Mouse (Mus musculus): ENCODE results near the gene Trhr2. TPM values are rescaled to one million over a fixed set of nuclear protein-coding genes. Genes with fewer than 3 reads are reported as not detected.
A peak's percentile ranks its signal among the peaks of the same experiment; 100 is the strongest.

Gene Trhr2
- polyA plus RNA-seq, 1 experiment = not detected

DNA sequence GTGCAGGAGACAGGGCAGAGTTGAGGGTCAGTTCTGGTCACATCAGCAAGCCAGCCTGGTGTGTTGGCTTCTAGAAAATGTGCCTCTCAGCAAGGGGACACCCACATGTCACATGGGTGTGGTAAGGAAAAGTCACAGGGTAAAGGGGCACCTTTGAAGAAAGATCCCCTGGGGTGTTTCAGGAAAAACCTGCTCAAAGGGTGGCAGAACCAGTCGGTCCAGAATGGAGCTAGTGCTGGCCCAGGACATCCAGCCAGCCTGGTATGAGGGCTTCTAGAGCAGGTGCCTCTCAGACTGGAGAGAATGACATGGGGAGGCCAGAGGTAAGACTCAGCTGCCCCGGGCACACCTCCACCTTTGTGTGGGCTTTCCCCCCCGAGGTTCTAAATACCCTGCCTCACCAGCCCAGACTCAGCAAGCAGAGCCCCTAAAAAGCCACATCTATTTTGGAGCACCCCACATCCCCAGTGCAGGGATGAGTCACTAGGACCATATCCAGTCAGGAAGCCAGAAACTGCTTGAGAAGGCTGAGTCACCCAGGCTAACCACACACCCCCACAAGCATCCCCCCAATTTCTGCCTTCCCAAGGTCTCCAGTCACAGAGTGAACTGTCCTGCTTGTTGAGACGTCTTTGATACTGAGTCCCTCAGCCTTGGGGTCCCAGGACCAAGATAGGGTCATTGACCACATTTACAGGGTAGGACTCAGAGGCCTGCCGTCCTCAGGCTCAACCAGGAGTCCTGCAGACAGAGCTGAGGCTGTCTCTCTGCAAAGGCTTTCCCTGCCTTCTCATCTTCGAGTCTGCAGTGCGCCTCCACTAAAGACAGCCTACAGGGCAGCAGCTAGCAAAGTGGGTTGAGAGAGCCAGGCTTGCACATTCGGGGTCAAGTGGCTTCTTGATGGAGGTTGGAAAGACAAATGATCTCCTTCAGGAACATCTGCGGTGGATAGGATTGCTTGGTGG is 4.6 kb downstream of the Trhr2 start:
- DNase-seq (ENCODE audit: low read depth) = peak; percentile 75

DNA sequence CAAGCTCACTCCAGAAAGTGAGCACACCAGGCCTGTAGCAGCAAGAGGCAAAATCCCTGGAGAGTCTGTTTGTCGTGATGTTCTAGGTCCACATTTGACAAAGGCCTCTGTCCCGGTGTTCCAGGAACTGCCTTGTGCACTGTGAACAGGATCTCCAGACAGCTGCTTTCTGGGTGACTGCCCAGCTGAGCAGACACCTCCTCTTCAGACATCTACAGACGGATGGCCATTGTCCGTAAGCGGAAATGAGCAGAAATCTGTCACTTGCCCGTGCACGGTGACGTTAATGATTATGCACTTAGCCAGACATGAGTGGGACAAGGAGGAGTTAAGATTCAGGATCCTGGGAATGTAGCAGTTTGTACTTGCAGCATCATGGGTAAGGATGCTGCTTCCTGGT is 6.4 kb downstream of the Trhr2 start:
- DNase-seq (ENCODE audit: low read depth) = no peak

DNA sequence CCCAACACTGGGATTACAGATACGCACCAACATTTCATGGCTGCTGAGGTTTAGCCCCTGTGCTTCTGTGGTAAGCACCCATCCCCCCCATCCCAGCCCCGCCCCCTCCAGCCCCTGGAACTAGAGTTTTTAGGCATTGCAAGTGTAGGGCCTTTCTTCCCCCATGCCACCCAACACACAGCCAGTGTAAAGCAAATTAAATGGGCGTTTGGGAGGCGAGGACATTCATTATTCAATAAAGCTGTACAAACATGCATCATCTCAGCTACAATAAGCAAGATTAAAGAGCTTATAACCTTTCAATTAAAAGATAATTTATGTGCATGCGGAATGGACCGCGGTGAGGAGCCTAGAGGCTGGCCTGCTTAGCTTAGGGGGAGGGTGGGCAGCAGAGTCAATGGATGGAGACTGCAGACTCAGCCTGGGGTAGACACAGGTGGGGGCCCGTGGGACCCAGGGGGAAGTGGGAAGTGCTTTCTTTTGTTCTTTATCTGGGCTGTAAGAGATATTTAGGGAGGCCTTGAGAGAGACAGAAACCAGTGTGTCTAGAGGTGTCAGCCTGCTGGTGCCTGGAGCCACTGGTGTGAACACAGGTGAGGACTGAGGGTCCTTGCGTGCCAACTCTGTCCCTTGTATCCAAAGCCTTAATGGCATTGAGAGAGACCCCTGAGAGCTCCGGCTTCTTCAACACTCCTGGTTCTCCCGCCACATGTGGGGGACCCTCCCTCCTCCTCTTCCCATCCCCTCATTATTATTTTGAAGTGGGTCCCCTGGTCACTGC is 10.0 kb downstream of the Trhr2 start:
- DNase-seq (ENCODE audit: low read depth) = no peak

DNA sequence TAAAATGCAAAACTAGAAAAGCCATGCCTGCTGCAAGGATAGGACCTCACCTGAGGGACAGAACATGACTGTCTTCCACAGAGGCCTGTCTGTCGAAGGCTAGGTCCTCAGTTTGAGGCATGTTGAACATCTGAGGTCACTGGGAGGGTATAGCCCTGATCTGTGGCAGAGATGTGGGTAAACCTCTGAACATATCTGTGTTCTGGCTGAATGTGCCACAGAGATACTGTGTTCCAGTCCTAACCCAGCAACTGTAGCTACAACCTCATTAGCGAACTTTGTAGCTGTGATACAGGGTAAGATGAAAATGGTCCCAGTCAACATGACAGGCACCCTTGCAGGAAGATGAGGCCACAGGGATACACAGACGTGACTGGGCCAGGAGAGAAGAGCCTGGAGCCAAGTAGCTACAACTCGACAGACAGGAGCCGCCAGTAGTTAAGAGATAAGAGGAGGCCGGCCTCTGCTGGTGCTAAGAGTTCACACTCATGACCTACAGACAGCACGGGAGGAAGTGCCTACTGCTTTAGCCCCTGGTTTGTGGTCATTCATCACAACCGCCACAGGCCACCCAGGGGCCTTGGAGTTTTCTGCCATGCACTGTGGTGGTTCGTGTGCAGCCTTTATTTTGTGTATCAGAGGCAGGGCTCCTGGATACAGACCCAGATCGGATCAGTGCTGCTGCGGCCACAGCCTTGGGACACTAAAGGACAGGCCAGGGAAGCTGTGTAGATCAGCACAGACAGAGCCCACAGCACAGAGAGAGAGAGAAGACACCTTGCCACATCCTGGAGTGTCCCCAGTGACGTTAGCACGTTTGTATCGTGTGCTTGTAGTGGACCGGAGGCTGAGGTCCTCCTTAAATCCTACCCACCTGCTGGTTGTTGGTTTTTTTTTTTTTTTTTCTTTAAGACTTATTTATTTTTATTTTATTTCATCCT is 10.9 kb downstream of the Trhr2 start:
- DNase-seq (ENCODE audit: low read depth) = no peak

DNA sequence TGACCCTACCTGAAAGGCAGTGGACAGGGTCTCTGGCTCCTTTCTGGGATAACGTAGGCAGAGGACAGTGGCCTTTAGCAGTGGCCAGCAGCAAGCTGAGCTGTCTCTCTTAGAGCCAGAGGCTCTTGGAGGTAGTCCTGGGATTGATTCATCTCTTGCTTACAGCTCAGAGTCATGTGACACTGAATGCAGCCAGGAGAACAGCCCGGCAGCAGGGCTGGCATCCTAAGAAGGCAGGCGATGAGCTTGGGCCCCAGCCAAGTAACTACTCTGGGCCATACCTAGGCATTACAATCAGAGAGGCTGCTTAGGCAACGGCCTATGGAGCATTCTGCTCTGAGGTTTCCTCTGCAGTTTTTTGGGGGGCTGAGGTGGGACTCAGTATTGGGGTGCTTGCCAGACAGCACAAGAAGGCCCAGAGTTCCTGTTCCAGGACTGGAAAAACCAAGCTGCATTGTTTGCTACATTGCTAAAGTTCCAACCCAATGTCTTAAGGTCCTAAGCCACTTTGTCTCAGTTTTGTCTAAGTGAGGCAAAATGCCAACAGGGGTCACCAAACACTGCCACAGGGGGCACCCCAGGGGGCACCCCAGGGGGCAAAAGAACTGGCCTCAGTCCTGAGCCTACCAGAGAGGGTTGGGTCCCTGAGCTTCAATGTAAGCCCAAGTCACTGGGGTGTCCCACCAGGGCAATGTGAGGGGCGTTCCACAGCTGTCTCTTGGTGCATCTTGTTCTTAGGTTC is 12.6 kb downstream of the Trhr2 start:
- DNase-seq (ENCODE audit: low read depth) = no peak

DNA sequence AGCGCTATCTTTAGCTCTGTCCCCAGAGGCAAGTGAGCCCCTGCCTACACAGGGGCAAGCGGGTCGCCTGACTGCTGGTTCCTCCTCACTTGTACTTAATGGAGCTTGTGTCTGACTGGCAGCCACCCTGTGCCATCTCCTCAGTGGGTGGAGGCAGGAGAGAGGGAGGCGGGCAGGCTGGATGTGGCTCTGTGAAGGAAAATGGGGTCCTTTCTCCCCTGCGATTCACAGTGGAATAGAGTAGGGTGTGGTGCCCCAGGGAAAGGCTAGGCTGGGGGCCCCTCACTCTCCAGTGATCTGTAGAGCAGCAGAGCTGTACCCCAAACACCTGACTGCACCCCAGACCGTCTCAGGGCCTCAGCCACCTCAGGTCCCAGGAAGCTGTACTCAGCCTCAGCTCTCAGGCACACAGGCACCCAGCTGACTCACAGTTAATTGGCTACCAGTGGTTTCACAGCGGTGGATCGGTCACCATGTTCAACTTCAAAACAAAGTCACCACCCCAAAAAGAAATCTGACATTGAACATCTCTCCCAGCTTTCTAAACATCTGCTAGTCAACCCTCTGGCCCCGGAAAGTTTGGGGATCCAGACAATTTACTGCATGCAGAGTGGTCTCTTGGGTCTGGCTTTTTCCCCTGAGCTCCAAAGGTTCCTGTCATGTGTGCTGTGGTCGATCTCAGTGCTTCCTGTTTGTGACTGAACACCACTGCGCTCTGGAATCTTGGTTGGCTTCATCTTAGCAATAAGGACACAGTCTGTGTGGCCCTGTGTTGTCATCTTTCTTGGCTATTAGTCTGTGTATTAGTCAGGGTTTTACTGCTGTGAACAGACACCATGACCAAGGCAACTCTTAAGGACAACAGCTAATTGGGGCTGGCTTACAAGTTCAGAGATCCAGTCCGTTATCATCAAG is 15.1 kb downstream of the Trhr2 start:
- no peak for DNase-seq (ENCODE audit: low read depth)

DNA sequence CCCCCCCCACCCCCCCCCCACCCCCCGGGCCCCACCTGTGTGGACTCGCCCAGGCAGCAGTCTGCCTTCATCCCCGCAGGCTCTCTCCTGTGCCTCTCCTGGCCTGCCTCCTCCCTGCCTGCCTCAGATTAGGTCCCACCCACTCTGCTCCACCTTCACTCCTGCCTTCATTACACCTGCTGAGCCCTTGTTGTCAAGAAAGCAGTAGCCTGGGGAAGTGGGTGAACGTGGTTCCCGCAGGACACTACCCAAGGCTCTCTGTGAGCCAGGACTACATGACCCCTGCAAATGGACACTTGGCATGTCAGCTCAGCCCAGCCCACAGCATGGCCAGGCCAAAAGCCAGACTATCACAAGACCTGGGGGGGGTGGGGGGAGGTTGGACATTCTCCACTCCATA is 16.3 kb downstream of the Trhr2 start:
- no peak for DNase-seq (ENCODE audit: low read depth)

DNA sequence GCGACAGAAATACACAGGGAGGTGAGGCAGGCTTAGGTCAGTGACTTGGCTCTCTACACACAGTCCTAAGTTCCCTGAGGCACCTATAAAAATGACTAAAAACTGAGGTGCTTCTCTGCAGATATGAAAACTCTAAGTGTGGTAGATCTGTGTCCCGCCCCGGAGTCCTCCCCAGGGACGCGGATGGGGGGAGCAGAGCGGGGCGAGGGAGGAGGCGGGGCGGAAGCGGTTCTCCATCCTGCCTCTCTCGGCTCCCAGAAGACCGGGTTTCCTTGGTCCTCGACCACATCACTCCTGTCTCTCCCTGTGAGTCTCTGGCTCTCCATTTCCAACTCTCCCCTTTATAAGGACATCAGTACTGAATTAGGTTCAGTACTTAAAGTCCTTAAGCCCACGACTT is 16.8 kb downstream of the Trhr2 start:
- no peak for DNase-seq (ENCODE audit: low read depth)

DNA sequence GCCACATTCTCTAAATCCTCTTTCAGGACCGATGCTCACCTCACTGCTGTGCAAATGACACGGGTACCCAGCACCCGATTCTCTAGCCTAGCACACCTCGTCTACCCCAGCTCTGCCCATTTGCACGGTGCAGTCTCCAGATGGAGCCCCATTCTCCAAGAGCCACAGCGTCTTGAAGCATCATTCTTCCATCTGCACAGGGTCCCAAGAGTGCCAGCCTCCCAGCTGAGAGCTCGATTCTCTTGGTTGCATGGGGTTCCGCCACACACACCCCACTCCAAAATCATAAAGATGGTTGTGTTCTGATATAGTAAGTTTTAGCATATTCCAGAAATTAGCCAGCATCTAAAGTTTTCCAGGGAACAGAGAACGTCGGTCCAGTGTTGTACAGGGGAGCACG is 17.2 kb downstream of the Trhr2 start:
- DNase-seq (ENCODE audit: low read depth) = no peak

DNA sequence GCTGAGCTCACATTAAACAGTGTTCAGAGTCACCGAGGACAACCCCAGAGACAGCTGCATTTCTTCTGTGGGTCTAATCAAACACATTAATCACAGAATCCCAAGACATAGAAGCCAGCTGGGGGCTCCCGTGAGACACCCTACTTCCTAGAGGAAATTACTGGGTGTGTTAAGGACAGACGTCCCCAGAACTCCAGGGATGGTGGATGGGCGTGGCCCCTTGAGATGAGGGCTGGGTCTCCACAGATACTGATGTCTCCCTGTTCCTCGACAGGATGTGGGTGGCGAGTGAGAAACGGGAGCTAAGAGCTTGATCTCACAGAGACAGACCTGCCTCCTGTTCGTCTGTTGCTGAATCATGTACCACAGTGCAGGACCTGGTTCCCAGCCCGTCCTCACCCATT is 17.7 kb downstream of the Trhr2 start:
- no peak for DNase-seq (ENCODE audit: low read depth)

DNA sequence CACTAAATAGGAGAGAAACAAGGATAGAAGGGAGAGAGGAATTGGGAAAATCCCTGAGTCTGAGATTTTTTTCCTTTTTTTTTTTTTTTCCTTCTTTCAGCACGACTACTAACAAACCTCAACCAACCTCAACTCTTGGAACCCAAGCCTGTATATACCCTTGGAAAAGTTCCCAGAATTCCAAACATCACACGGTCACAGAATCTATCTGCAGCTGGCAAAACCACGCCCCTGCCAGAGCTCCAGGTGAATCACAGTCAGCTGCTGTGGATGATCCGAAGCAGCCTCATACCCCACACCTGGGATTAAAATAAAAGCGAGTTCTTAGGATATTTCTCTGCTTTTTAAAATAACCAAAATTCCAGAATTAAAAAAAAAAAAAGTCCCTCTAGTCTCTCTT is 18.2 kb downstream of the Trhr2 start:
- DNase-seq (ENCODE audit: low read depth) = no peak

DNA sequence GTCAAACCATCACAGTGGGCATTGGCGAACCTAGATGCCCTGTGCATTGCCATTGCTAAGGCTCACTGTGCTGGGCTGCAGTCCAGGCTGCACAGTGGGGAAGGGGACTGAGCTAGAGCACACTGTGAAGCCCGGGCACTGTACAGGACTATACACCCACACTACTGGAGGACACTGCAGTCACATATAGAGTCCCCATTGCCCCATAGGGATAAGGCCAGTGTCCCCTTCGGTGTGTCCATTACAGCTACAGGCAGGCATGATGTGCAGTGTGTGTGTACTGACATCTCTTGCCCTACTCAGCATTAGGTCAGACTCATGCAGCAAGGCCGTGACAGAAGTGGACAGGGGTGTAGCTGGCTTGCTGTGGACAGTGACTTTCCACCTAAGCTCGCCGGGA is 18.8 kb downstream of the Trhr2 start:
- DNase-seq (ENCODE audit: low read depth) = no peak

DNA sequence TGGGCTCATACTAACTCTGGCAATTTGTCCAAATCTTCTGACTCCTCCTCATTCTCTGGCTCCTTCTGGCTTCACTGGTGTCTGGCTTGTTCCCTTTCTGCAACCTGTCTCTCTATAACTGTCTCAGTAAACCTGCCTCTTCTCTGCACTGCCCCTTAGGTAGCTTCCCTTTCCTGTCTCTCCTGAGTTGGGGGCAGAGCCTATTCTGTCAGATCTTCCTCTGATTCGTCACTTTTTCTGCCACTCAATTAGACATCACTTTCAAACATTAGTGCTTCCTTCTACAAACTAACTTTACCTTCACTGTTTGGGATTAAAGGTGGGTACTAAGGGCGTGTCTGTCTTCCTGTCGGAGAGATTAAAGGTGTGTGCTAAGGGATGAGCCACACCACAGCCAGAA is 19.8 kb downstream of the Trhr2 start:
- no peak for DNase-seq (ENCODE audit: low read depth)

DNA sequence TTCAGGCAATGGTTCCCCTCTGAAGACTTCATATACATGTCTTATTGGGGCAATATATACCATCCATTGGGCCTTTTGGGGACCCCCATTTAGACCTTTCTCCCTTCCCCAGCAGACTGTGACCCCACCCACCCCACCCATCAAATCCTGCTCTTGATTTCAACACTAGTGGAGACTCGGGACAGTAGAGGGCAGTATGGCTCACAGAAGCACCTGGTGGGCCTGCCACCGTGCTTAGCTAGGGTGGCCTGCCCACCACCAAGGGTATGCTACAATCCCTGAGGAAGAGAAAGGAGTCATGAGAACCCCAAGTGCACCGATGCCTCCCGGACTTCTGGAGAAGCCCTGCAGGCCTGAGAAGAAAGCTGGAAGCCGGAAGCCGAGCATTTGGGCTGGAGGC is 21.7 kb downstream of the Trhr2 start:
- DNase-seq (ENCODE audit: low read depth) = no peak

DNA sequence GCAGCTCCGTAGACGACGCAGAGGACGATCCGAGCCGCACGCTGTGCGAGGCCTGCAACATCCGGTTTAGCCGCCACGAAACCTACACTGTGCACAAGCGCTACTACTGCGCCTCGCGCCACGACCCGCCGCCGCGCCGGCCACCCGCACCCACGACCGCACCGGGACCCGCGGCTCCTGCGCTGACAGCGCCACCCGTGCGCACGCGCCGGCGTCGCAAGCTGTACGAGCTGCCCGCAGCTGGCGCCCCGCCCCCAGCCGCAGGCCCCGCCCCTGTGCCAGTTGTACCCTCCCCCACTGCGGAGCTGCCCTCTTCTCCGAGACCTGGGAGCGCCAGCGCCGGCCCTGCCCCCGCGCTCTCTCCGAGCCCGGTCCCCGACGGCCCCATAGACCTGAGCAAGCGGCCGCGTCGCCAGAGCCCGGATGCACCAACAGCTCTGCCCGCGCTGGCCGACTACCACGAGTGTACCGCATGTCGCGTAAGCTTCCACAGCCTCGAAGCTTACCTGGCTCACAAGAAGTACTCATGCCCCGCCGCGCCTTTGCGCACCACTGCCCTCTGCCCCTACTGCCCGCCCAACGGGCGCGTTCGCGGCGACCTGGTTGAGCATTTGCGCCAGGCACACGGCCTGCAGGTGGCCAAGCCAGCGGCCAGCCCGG is 24.2 kb downstream of the Trhr2 start:
- DNase-seq (ENCODE audit: low read depth) = no peak

DNA sequence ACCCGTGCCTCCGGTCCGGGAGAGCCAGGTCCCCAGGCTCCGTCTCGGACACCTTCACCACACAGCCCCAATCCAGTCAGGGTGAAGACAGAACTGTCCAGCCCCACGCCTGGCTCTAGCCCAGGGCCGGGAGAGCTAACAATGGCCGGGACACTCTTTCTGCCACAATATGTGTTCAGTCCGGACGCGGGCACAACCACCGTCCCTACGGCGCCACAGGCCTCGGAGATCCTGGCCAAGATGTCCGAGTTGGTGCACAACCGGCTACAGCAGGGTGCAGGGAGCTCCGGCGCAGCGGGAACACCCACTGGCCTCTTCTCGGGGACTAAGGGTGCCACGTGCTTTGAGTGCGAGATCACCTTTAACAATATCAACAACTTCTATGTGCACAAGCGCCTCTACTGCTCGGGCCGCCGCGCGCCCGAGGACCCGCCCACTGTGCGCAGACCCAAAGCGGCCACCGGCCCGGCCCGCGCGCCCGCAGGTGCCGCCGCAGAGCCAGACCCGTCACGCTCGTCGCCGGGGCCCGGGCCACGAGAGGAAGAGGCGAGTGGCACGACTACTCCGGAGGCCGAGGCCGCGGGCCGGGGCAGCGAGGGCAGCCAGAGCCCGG is 24.8 kb downstream of the Trhr2 start:
- no peak for DNase-seq (ENCODE audit: low read depth)

DNA sequence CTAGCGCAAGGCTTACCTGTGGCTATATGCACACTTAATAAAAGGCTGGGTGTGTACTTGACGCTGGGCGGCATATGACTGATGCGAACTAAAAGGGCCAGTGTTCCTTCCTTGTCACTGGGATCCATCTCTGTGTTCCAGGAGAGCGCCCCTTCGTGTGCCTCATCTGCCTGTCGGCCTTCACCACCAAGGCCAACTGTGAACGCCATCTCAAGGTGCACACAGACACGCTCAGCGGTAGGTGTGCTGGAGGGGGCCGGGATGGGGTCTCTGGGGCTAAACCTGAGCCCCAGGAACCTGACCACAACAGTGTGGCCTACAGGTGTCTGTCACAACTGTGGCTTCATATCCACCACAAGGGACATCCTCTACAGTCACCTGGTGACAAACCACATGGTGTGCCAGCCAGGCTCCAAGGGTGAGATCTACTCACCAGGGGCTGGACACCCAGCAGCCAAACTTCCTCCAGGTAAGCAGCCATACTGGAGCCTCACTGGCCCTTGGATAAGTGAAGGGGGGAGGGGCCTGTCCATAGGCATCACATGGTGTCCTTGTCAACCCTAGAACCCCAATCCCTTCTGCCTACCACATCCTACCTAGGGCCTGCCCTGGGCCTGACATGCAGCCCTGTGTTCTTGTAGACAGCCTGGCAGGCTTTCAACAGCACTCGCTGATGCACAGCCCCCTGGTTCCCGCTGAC is 25.6 kb downstream of the Trhr2 start:
- DNase-seq (ENCODE audit: low read depth) = no peak

DNA sequence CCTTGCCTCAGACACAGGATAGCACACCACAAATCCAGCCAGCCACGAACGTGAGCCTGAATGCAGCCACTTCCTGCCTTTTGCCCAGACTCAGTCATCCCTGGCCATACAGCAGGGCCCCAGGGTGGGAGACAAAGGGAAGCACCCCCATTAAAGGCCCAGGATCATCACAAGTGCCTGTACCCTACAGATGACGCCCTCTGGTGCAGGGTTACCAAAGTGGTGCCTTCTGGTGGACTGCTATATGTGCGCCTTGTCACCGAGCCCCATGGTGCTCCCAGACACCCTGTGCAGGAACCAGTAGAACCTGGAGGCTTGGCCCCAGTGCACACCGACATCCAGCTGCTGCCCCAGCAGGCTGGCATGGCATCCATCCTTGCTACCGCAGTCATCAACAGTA is 27.0 kb downstream of the Trhr2 start:
- no peak for DNase-seq (ENCODE audit: low read depth)

Data from gonadal fat pad, adult 2 months (tissue).